Mouse (Mus musculus) small intestine, adult 2 months (tissue): ENCODE data around the gene Commd4.

Experiments
- CTCF ChIP-seq: fragments of 200-500 bp; IDR thresholded peaks from 2 replicates; pipeline ENCODE4 v1.5.1; 2012; ENCODE audit warnings: low read depth, mild to moderate bottlenecking, control low read depth, inconsistent platforms, low read length, moderate library complexity, mixed read lengths; ENCODE audit not compliant: insufficient replicate concordance, insufficient read length; ENCODE audit errors: extremely low read depth
- POLR2A ChIP-seq: fragments of 200-500 bp; IDR thresholded peaks from 2 replicates; pipeline ENCODE4 v1.6.1; 2012; ENCODE audit warnings: low read depth, mild to moderate bottlenecking, control low read depth, inconsistent platforms, low read length, moderate library complexity

DNA sequence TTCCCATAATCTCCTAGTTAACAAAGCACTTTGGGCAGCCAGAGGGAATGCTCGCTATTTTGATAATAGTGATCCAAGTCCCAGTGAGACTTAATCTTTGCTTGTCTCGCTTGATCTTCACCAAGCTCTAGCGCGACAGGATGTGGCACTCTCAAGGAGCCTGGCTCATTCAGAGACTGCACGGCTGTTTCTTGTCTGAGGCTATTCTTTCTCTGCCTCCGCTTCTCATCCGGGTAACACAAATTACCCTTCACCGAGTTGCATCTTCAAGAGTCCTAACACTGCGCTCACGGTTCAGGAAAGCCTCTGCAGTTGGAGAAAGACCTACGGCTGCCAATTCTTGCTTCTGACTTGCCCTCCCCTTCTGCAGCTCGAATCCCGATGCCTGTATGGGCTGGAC is 632 bp downstream of the Commd4 start:
- TF ChIP-seq CTCF (no peak), POLR2A (no peak)
